Mouse (Mus musculus) intestine, embryonic 14.5 days (tissue): ENCODE measurements around the gene Commd1. TPM values are rescaled to one million over a fixed set of nuclear protein-coding genes. Genes with fewer than 3 reads are reported as not detected.

Experiments
- ATAC-seq: fragments of 200-750 bp; cut with Nextera tagmentation; replicated peaks from 2 replicates; pipeline ENCODE4 v1.8.0; 2017; ENCODE audit warnings: low read depth, moderate number of reproducible peaks, moderate TSS enrichment, moderate library complexity; ENCODE audit not compliant: low FRiP score, low TSS enrichment
- DNase-seq: peaks from one replicate; pipeline ENCODE4 v3.0.0-alpha.2; 2018; ENCODE audit warnings: low spot score
- H3K27ac ChIP-seq: fragments of 300-500 bp; sonication (generic); 2 replicates; pipeline ENCODE4 v1.5.1; 2014; ENCODE audit warnings: low read depth, mild to moderate bottlenecking, control low read depth
- H3K27me3 ChIP-seq: fragments of 300-500 bp; sonication (generic); replicated peaks from 2 replicates; pipeline ENCODE4 v1.6.1; 2014; ENCODE audit warnings: low read length, control low read depth; ENCODE audit not compliant: control insufficient read depth, insufficient read depth
- H3K36me3 ChIP-seq: fragments of 300-500 bp; sonication (generic); 2 replicates; pipeline ENCODE4 v1.6.1; 2014; ENCODE audit warnings: low read length, control low read depth; ENCODE audit not compliant: control insufficient read depth, insufficient read depth
- H3K4me1 ChIP-seq: fragments of 300-500 bp; sonication (generic); replicated peaks from 2 replicates; pipeline ENCODE4 v1.6.1; 2014; ENCODE audit warnings: low read length, control low read depth, mixed read lengths; ENCODE audit not compliant: control insufficient read depth, insufficient read depth
- H3K4me2 ChIP-seq: fragments of 300-500 bp; sonication (generic); 2 replicates; pipeline ENCODE4 v1.6.1; 2014; ENCODE audit warnings: low read length
- H3K4me3 ChIP-seq: fragments of 300-500 bp; sonication (generic); 2 replicates; pipeline ENCODE4 v1.5.1; 2014; ENCODE audit warnings: low read depth, low read length, control low read depth, mixed read lengths
- H3K9ac ChIP-seq: fragments of 300-500 bp; sonication (generic); 2 replicates; pipeline ENCODE4 v1.6.1; 2014; ENCODE audit warnings: mild to moderate bottlenecking, low read length
- H3K9me3 ChIP-seq: fragments of 300-500 bp; sonication (generic); 2 replicates; pipeline ENCODE4 v1.6.1; 2016; ENCODE audit warnings: low read length, control low read depth; ENCODE audit not compliant: control insufficient read depth
- WGBS: fragments of 180-500 bp; shearing (Covaris S2); extraction: QIAGEN DNeasy Blood & Tissue Kit; methylation state at CpG from one replicate; pipeline ENCODE4 v1.1.7; 2014; 5-methylcytosine and 5-hydroxymethylcytosine counted together
- polyA plus RNA-seq: library from polyadenylated mRNA; unstranded; fragments of >200 nt; fragmentation: Nextera tagmentation; extraction: Ambion mirVana; gene quantifications from 2 replicates; pipeline ENCODE4 v1.2.1, GENCODE M21; 2014

Commd1 gene
- polyA plus RNA-seq, 1 experiment from 2014 or later: 411 TPM

GRCm38 (mm10) chr11:22856371-22856965, 125.7 kb downstream of the Commd1 start:
- 82% methylated on average over 3 of the region's 3 CpGs for WGBS
- H3K27ac ChIP-seq: no peak overlapping the region
- H3K9ac ChIP-seq: no peak overlapping the region
- ATAC-seq: no peak
- H3K4me1 ChIP-seq: peaks cover 10% of the 10 kb centered on the region
- H3K4me3 ChIP-seq: no peak overlapping the region
- H3K4me2 ChIP-seq: no peak overlapping the region
- no peaks in the 10 kb centered on the region for H3K36me3 ChIP-seq
- no peaks in the 10 kb centered on the region for H3K9me3 ChIP-seq
- peaks cover 27% of the 10 kb centered on the region for H3K27me3 ChIP-seq
- no peak for DNase-seq

- no peaks in the 10 kb centered on the region for H3K36me3 ChIP-seq
- H3K27me3 ChIP-seq: peaks cover 24% of the 10 kb centered on the region
- no peak for DNase-seq
- H3K9me3 ChIP-seq: no peaks in the 10 kb centered on the region
- 78% methylated on average over 4 of the region's 4 CpGs for WGBS
- H3K27ac ChIP-seq: no peak overlapping the region
- ATAC-seq: no peak
- H3K4me3 ChIP-seq: no peak overlapping the region
- no peak overlapping the region for H3K9ac ChIP-seq
- H3K4me1 ChIP-seq: peaks cover 8% of the 10 kb centered on the region; the same call in 1 of the 2 replicates
- H3K4me2 ChIP-seq: no peak overlapping the region
These were observed 127.6 kb downstream of the Commd1 start for GRCm38 (mm10) chr11:22854571-22854970.

- 44% methylated on average over 2 of the region's 2 CpGs for WGBS
- ATAC-seq (no peak), DNase-seq (no peak)
- H3K4me2 ChIP-seq: no peak overlapping the region
- peaks cover 18% of the 10 kb centered on the region for H3K27me3 ChIP-seq
- H3K36me3 ChIP-seq: no peaks in the 10 kb centered on the region
- H3K4me3 ChIP-seq: no peak overlapping the region
- H3K4me1 ChIP-seq: peaks cover 7% of the 10 kb centered on the region; the same call in 1 of the 2 replicates
- no peaks in the 10 kb centered on the region for H3K9me3 ChIP-seq
- no peak overlapping the region for H3K27ac ChIP-seq
- no peak overlapping the region for H3K9ac ChIP-seq
These were observed 128.6 kb downstream of the Commd1 start for GRCm38 (mm10) chr11:22853477-22854157.

- DNase-seq (no peak), ATAC-seq (no peak)
- Histone ChIP-seq H3K9ac (no peak overlapping the region), H3K4me3 (no peak overlapping the region), H3K4me1 (peaks cover 11% of the 10 kb centered on the region; the same call in 1 of the 2 replicates), H3K27ac (no peak overlapping the region), H3K27me3 (peaks cover 9% of the 10 kb centered on the region), H3K9me3 (no peaks in the 10 kb centered on the region), H3K4me2 (no peak overlapping the region), H3K36me3 (no peaks in the 10 kb centered on the region)
- WGBS: 62% methylated on average over 1 of the region's 1 CpGs
These were observed 129.7 kb downstream of the Commd1 start for GRCm38 (mm10) chr11:22852510-22852909.

- H3K9me3 ChIP-seq: no peaks in the 10 kb centered on the region
- 43% methylated on average over 4 of the region's 4 CpGs for WGBS
- no peaks in the 10 kb centered on the region; the same call in 1 of the 2 replicates for H3K27me3 ChIP-seq
- no peak for DNase-seq
- peaks cover 11% of the 10 kb centered on the region; the same call in 1 of the 2 replicates for H3K4me1 ChIP-seq
- no peak overlapping the region for H3K4me3 ChIP-seq
- no peak overlapping the region for H3K9ac ChIP-seq
- H3K4me2 ChIP-seq: no peak overlapping the region
- H3K27ac ChIP-seq: no peak overlapping the region
- ATAC-seq: no peak
- no peaks in the 10 kb centered on the region for H3K36me3 ChIP-seq
These were observed 130.8 kb downstream of the Commd1 start for GRCm38 (mm10) chr11:22851416-22851815.

- H3K4me3 ChIP-seq: no peak overlapping the region
- H3K4me2 ChIP-seq: no peak overlapping the region
- 78% methylated on average over 4 of the region's 4 CpGs for WGBS
- H3K36me3 ChIP-seq: no peaks in the 10 kb centered on the region
- no peak overlapping the region for H3K9ac ChIP-seq
- no peaks in the 10 kb centered on the region for H3K9me3 ChIP-seq
- ATAC-seq (no peak), DNase-seq (no peak)
- no peak overlapping the region for H3K27ac ChIP-seq
- peaks cover 11% of the 10 kb centered on the region; the same call in 1 of the 2 replicates for H3K4me1 ChIP-seq
- H3K27me3 ChIP-seq: no peaks in the 10 kb centered on the region
These were observed 132.1 kb downstream of the Commd1 start for GRCm38 (mm10) chr11:22850077-22850476.

GRCm38 (mm10) chr11:22848649-22849195, 133.5 kb downstream of the Commd1 start:
- H3K4me3 ChIP-seq: no peak overlapping the region
- DNase-seq: no peak
- H3K27me3 ChIP-seq: no peaks in the 10 kb centered on the region
- 77% methylated on average over 5 of the region's 5 CpGs for WGBS
- no peak overlapping the region for H3K4me2 ChIP-seq
- no peak overlapping the region for H3K27ac ChIP-seq
- H3K9ac ChIP-seq: no peak overlapping the region
- no peaks in the 10 kb centered on the region for H3K9me3 ChIP-seq
- H3K4me1 ChIP-seq: peaks cover 11% of the 10 kb centered on the region; the same call in 1 of the 2 replicates
- H3K36me3 ChIP-seq: no peaks in the 10 kb centered on the region
- no peak for ATAC-seq

GRCm38 (mm10) chr11:22847732-22848648, 134.2 kb downstream of the Commd1 start:
- Histone ChIP-seq H3K9me3 (no peaks in the 10 kb centered on the region), H3K36me3 (no peaks in the 10 kb centered on the region), H3K4me3 (no peak overlapping the region), H3K27me3 (no peaks in the 10 kb centered on the region), H3K4me2 (no peak overlapping the region), H3K4me1 (peaks cover 11% of the 10 kb centered on the region; the same call in 1 of the 2 replicates), H3K9ac (no peak overlapping the region), H3K27ac (no peak overlapping the region)
- ATAC-seq: no peak
- WGBS: 44% methylated on average over 8 of the region's 8 CpGs
- DNase-seq: no peak
